Mouse (Mus musculus) small intestine, adult 2 months (tissue): ENCODE data around the gene Urad. TPM values are rescaled to one million over a fixed set of nuclear protein-coding genes. Genes with fewer than 3 reads are reported as not detected.
A peak's percentile ranks its signal among the peaks of the same experiment; 100 is the strongest.

Experiments used
- H3K27ac ChIP-seq: fragments of 200-500 bp; 2 replicates; pipeline ENCODE4 v1.5.1; 2012; ENCODE audit warnings: low read depth, low read length, control low read depth, inconsistent platforms; ENCODE audit not compliant: insufficient read depth
- H3K27me3 ChIP-seq: fragments of 200-500 bp; 2 replicates; pipeline ENCODE4 v1.6.1; 2012; ENCODE audit warnings: mild to moderate bottlenecking, moderate library complexity, low read length, inconsistent platforms; ENCODE audit not compliant: control insufficient read depth, insufficient read depth
- H3K36me3 ChIP-seq: fragments of 200-500 bp; 2 replicates; pipeline ENCODE4 v1.6.1; 2012; ENCODE audit warnings: mild to moderate bottlenecking, low read length, control low read depth, inconsistent platforms; ENCODE audit not compliant: control insufficient read depth, insufficient read depth
- H3K4me1 ChIP-seq: fragments of 200-500 bp; 2 replicates; pipeline ENCODE4 v1.6.1; 2012; ENCODE audit warnings: low read length, inconsistent platforms, mixed read lengths; ENCODE audit not compliant: control insufficient read depth, insufficient read depth, insufficient read length
- H3K4me3 ChIP-seq: fragments of 200-500 bp; 2 replicates; pipeline ENCODE4 v1.5.1; 2012; ENCODE audit warnings: low read depth, mild to moderate bottlenecking, control low read depth, inconsistent platforms, low read length, moderate library complexity
- CTCF ChIP-seq: fragments of 200-500 bp; IDR thresholded peaks from 2 replicates; pipeline ENCODE4 v1.5.1; 2012; ENCODE audit warnings: low read depth, mild to moderate bottlenecking, control low read depth, inconsistent platforms, low read length, moderate library complexity, mixed read lengths; ENCODE audit not compliant: insufficient replicate concordance, insufficient read length; ENCODE audit errors: extremely low read depth
- POLR2A ChIP-seq: fragments of 200-500 bp; IDR thresholded peaks from 2 replicates; pipeline ENCODE4 v1.6.1; 2012; ENCODE audit warnings: low read depth, mild to moderate bottlenecking, control low read depth, inconsistent platforms, low read length, moderate library complexity
- WGBS: fragments of 180-500 bp; shearing (Covaris S2); methylation state at CpG from one replicate; pipeline ENCODE4 v1.1.7; 2018; 5-methylcytosine and 5-hydroxymethylcytosine counted together
- polyA plus RNA-seq: library from polyadenylated mRNA; depleted of rRNA; stranded (reverse); fragments of >200 nt; gene quantifications from 2 replicates; pipeline ENCODE4 v1.2.3, GENCODE M21; 2012

The Urad gene
- polyA plus RNA-seq, 1 experiment, result 4.7 TPM

DNA sequence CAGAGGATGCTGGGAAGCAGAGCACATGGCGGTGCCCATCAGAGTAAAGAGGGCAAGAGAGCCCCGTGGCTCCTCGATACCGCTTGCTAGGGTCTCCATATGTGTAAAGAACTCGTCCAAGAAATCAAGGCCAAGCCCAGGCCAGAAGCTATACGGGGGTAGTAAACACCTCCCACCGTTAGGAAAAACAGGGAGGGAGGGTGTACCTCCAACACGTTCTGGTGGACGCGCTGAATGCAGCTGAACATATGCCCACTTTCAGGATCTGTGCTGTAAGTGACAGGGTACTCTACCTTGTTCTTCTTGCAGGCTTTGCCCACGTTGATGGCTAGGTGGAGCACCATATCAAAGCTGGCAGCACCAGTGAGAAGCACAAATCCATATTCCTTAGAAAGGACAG lies 3.7 kb upstream of the Urad start:
- TF ChIP-seq POLR2A (no peak), CTCF (no peak)
- WGBS, result 71% methylated on average over 11 of the region's 11 CpGs
- no peaks in the 10 kb centered on the region for H3K4me1 ChIP-seq
- no peaks in the 10 kb centered on the region for H3K27me3 ChIP-seq
- no peak overlapping the region for H3K4me3 ChIP-seq
- H3K36me3 ChIP-seq, result no peaks in the 10 kb centered on the region
- no peak overlapping the region for H3K27ac ChIP-seq

DNA sequence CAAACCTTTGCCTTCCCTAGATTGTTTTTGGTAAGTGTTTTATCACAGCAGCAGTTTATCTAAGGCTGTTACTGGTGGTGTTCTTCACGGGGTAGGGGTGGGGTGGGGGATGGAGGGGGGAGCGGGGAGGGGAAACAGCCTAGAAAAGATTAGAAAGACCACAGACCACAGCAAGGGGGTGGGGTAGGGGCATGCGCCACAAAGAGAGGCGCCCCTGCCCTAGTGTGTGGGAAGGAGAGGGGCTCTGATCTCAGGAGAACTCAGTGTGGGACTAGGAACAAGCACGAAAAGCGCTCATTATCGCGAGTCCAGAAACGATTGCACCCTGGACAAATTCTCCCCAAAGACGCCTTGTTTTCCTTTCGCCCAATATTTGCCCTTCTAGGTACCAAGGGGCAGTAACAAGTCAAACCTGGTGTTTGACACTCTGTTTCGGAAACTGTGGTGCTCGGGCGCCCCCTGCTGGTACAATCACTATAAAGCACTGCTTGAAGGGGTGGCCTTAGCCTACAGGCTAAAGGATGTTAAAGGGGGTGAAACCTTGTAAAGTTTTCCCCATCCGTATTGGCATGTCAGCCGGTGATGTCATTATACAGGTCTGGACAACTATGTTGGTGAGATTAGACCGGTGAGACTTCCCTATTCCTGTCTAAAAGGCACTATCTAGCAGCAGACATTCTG lies 1.1 kb upstream of the Urad start:
- WGBS, result 5% methylated on average over 17 of the region's 17 CpGs
- H3K4me3 ChIP-seq, result no peak overlapping the region
- H3K36me3 ChIP-seq, result no peaks in the 10 kb centered on the region
- TF ChIP-seq POLR2A, result no peak
- TF ChIP-seq CTCF, result peak; percentile 85; the same call in 1 of the 2 replicates
- no peak overlapping the region for H3K27ac ChIP-seq
- H3K4me1 ChIP-seq, result no peaks in the 10 kb centered on the region
- no peaks in the 10 kb centered on the region for H3K27me3 ChIP-seq

DNA sequence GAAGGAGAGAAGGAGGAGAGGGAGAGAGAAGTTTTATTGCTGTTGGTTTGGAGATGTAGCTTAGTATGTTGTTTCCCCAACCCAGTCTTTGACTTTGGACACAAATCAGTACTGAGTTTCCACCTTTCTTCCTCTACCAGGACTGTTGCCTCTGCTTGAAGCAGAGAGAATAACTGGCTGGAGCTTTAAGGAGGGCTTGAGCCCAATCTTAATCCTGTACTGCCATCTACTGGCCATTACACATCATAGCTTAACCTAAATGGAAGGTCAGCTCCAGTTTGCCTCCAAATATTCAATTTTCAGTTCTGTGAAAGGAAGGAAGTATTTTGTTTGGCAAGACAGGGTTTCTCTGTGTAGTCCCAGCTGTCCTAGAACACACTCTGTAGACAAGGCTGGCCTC lies 2.6 kb downstream of the Urad start:
- Histone ChIP-seq H3K4me1 (peaks cover 8% of the 10 kb centered on the region), H3K27ac (no peak overlapping the region), H3K27me3 (no peaks in the 10 kb centered on the region; the same call in 1 of the 2 replicates), H3K36me3 (no peaks in the 10 kb centered on the region), H3K4me3 (no peak overlapping the region)
- TF ChIP-seq POLR2A (no peak), CTCF (no peak)

DNA sequence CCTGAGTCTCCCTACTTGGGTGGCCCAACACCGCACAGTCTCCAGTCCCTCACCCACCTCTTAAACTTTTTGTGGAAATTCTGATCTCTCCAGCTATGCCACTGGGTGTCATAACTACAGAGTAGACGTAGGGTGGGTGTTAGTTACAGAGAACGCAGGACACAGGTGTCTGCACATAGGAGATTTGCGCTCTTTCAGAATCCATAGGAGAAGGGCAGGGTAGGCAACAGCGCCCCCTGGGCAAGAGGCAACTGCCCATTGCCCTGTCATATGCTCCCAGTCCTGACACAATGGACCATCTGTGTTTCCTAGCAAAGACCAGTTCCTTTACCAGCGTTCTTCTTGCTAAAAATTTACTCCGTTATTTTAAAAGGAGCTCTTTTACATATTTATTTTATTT lies 4.2 kb downstream of the Urad start:
- Histone ChIP-seq H3K4me1 (peaks cover 8% of the 10 kb centered on the region), H3K36me3 (no peaks in the 10 kb centered on the region), H3K27ac (peak overlapping the region; percentile 49; the same call in 1 of the 2 replicates), H3K4me3 (no peak overlapping the region), H3K27me3 (no peaks in the 10 kb centered on the region; the same call in 1 of the 2 replicates)
- TF ChIP-seq CTCF, result peak; percentile 71; the same call in 1 of the 2 replicates
- no peak for TF ChIP-seq POLR2A
- 21% methylated on average over 7 of the region's 7 CpGs for WGBS

DNA sequence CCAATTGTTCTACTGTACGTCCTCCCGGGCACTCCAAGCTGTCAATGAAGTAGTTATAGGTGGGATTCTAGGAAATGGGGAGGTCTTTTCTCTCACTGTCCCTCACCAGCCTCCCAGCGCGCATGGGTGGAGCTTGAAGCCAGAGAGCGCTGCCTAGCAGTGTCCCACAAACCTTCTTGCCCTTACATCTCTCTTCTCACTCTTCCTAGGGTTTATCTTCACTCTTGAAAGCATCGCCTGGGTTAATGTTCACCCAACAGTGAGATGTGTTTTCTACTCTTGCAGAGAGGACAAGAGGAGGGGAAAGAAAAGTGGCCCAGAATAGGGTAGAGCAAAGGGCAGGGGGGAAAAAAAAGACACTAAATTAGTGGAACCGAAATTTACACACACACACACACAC lies 4.9 kb downstream of the Urad start:
- Histone ChIP-seq H3K36me3 (no peaks in the 10 kb centered on the region), H3K4me3 (peak overlapping the region; percentile 17; the same call in 1 of the 2 replicates), H3K27ac (peak overlapping the region; percentile 49; the same call in 1 of the 2 replicates), H3K27me3 (no peaks in the 10 kb centered on the region; the same call in 1 of the 2 replicates), H3K4me1 (peaks cover 8% of the 10 kb centered on the region)
- TF ChIP-seq CTCF (no peak), POLR2A (no peak)
- WGBS, result 6% methylated on average over 7 of the region's 7 CpGs

DNA sequence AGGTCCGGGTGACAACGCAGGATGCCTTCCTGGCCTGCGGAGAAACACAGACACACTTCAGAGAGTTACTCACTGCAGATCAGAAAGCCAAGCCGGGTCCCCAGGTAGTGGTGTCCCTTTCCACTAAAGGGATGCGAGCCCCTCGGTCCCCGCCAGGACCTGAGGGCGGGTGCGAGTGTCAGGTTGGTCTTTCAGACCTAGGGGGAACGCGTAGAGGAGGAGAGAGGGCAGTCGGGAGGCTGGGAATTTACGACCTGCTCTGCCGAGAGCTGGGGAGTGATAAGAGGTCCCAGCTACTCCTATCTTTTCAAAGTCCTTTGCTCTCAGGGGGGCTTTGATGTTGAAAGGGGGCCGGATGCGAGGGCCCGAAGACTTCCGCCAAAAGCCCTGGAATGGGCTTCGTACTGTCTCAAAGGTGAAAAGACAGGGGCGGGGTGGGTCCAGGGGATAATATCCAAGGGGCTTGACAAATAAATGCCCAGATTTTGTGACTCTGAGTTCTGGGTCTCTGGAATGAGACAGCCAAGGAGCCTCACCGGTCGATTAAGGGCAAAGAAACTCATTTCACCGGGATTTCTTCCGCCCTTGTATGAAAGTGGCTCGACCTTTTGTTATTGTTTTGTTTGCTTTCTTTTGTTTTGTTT lies 6.7 kb downstream of the Urad start:
- Histone ChIP-seq H3K36me3 (no peaks in the 10 kb centered on the region), H3K4me3 (peak overlapping the region; percentile 60), H3K4me1 (peaks cover 12% of the 10 kb centered on the region), H3K27ac (peak overlapping the region; percentile 92), H3K27me3 (no peaks in the 10 kb centered on the region; the same call in 1 of the 2 replicates)
- TF ChIP-seq CTCF, result no peak
- peak; percentile 12; the same call in 1 of the 2 replicates for TF ChIP-seq POLR2A
- WGBS, result 2% methylated on average over 25 of the region's 25 CpGs

DNA sequence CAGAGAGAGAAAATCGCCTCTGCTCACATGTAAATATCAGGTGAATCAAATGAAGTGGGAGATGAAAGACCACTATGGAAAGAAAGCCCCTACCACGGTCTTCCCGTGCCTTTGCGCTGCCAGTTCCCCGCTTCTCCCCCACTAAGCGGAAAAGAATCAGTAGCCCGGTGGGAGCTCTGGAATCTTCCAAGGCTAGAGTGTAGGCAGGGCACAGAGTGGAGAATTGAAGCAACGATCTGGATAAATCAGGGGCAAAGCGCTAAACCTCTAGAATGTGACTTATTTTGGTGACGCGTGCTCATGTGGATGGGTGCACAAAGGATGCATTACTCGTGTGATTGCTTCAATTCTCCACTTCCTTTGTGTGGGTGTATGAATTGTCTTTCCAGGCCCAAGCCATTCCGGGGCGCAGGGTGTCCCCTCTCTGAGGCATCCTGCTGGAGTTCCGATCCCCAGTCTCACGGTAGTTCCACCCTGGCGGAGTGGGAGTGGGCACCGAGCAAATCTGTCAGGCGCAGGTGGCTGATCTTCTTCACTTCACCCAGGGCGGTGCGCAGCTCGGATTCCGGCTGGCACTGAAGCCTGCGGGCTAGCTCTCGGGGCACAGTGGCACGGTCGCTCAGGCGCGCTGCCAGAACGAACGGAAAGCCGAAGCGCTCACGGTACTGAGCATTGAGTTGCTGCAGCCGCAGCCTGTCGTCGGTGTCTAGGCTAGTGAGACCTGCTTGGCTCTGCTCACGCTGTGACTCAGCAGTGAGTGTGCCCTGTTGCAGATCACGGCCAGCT lies 7.4 kb downstream of the Urad start:
- WGBS, result 1% methylated on average over 39 of the region's 39 CpGs
- peak overlapping the region; percentile 60 for H3K4me3 ChIP-seq
- TF ChIP-seq CTCF (no peak), POLR2A (no peak)
- peak overlapping the region; percentile 92 for H3K27ac ChIP-seq
- H3K27me3 ChIP-seq, result no peaks in the 10 kb centered on the region; the same call in 1 of the 2 replicates
- H3K4me1 ChIP-seq, result peaks cover 19% of the 10 kb centered on the region
- H3K36me3 ChIP-seq, result no peaks in the 10 kb centered on the region
